Mouse (Mus musculus): ENCODE results near the gene Rpl7a.

- TF ChIP-seq CTCF (IDR thresholded peaks at IDR 0.05; ENCODE audit: low read depth) (no peak), EP300 (IDR thresholded peaks at IDR 0.05; ENCODE audit: low read depth) (no peak)
Measured at GRCm38 (mm10) chr2:26954735-26955395, 44.3 kb downstream of the Rpl7a start.
